Mouse (Mus musculus): ENCODE results near the gene Pde3b.

- TF ChIP-seq CTCF (IDR thresholded peaks at IDR 0.05) (peak; percentile 74), EP300 (IDR thresholded peaks at IDR 0.05) (no peak)
These were observed 165.3 kb downstream of the Pde3b start for GRCm38 (mm10) chr7:114580426-114580825.

Data from lung, postnatal 0 days (tissue).